Mouse (Mus musculus): Measurements from ENCODE around the gene Sumf2. TPM values are rescaled to one million over a fixed set of nuclear protein-coding genes. Genes with fewer than 3 reads are reported as not detected.
"Not testable (repeated sequence)": the region's sequence is repeated elsewhere in the genome, so short reads cannot be mapped to it uniquely, and the experiment has no call there.

Sumf2 gene
- 10 to 100 TPM; 10.0 to 12.2 TPM for total RNA-seq (2021)

DNA sequence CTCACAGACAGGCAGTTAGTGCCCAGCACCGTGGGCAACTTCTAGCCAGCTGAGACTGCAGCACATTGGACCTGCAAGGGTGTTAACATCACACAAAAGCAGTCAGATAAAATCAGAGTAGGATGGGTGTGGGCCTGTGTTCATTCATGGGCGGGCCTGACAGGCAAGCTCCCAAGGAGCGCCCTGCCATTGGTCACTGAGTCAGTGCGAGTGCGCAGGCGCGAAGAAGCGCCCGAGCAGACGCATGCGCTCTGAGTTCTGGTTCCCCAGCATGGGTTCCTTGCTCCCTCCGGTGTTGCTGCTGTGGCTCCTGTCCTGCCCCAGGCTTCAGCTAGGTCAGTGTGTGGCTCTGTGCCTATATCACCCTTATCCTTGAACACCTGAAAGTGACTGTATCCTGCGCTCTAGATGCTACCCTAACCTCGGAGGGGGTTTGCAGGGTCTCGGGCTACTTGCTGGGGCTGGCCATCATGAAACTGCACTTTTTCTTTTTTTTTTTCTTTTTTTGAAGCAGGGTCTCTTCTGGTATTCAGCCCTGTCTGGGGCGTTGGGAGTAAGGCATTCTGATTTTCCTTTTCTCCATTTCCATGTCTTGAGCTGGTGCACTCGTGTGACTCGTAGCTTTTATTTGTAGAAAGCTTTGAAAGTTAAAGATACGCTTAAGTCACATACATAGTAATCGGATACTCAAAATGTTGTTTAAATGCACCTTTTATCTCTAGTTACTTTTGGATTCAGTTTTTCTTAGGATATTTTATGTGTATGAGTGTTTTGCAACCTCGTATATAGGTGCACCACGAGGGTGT, at the start of gene Sumf2:
Gene Sumf2, plus strand, starts transcription at position 235 of the 806 bp plus-strand sequence.
- peak; percentile 94 for DNase-seq (ENCODE audit: low spot score)
- intact Hi-C loops (cut with DNase I) = no loop called here

DNA sequence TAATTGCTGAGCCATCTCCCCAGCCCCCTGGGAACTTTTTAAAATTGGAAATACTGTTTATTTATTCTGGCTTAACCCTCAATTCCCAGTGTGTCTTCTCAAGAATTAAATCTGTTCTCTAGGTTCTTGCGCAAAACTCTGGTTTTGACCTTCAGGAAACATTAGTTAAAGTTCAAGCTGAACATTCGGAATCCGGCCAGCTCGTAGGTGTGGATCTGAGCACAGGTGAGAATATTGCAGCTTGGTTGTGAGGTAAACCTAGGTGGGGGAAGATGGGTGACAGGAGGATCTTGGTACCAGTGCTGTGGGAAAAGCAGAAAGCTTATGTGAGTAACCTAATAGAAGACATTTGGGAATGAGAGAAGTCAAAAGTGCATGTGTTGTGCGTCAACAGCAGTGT, 1.9 kb upstream of the Sumf2 start:
- intact Hi-C loops (cut with DNase I) = no loop called here

DNA sequence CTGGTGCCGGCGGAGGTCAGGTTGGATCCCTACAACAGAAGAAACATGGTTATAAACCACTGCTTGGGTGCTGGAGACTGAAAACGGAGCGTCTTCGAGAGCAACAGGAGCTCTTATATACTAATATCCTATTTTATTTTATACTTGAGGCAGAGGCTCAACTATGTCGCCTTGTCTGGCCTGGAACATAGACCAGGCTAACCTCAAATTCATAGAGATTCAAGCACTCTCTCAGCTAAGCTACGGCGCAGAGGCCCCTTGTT, 703 bp downstream of the Sumf2 start:
- no peak for DNase-seq (ENCODE audit: low spot score)
- intact Hi-C loops (cut with DNase I) = no loop called here

More for the DNA sequence above, 1.9 kb upstream of the Sumf2 start:
- DNase-seq (ENCODE audit: low spot score) = no peak

DNA sequence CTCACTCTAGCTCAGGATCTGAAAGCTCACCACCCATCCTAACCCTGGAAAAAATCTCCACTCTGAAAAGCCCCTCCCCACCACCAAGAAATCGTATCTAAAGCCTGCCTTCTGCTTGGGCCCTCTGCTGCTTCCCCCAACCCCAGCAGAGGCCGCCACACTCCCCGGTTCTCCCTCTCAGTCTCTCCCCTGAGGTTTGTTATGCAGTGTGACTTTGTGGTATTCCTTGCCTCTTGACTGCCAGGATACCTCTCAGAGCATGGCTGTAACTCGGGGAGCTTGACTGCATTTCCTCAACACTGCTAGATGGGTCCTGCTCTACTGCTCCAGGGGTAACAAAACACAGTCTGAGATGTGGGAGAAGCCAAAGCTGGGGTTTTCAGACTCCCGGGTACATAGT, 8.4 kb downstream of the Sumf2 start:
- intact Hi-C loops (cut with DNase I) = no loop called here
- no peak for DNase-seq (ENCODE audit: low spot score)

DNA sequence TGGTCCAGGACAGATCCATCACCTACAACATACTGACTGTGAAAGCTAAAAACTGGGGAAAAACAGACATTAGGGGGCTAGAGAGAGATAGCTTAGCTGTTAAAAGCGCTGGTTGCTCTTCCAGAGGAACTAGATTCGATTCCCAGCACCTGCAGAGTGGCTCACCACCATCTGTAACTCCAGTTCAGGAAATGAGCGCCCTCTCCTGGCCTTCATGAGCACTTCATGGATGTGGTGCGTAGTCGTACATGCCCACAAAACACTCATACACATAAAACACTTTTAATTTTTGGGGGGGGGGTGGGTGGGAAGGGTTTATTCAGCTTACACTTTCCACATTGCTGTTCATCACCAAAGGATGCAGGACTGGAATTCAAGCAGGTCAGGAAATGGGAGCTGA, 9.6 kb downstream of the Sumf2 start:
- intact Hi-C loops (cut with DNase I) = no loop called here
- no peak for DNase-seq (ENCODE audit: low spot score)

DNA sequence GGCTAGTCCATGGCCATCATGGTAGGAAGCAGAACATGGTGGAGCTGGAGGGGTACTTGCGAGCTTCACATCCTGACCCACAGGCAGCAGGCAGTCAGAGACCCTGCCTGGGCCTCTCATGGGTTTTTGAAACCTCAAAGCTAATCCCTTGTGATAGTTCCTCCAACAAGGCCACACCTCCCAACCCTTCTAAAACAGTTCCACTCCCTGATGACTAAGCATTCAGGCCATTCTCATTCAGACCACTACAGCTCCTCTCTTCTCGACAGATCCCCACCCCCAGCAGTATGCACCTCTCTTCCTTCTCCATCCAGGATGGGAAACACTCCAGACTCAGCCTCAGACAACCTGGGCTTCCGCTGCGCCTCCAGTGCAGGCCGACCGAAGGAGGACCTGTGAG, 15.5 kb downstream of the Sumf2 start:
- intact Hi-C loops (cut with DNase I) = no loop called here
- DNase-seq (ENCODE audit: low spot score) = no peak

DNA sequence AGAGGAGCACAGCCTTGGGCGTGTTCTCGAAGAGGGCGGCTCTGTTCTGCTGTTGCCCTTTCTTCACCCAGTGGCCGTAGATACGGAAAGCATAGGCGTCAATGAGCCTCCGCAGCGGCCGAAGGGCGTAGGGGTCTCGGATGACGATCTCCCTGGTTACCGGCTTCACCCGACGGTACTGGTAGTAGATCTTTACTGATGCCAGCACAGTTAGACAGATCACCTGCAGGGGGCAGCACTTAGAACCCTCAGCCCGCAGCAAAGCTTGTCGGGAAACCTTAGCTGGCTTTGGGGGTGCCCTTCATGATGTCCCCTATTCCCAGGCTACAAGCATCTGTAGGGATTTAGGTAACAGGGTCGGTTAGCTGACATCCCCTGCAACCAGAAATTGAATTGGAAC, 17.7 kb downstream of the Sumf2 start:
- intact Hi-C loops (cut with DNase I) = no loop called here
- DNase-seq (ENCODE audit: low spot score) = no peak

DNA sequence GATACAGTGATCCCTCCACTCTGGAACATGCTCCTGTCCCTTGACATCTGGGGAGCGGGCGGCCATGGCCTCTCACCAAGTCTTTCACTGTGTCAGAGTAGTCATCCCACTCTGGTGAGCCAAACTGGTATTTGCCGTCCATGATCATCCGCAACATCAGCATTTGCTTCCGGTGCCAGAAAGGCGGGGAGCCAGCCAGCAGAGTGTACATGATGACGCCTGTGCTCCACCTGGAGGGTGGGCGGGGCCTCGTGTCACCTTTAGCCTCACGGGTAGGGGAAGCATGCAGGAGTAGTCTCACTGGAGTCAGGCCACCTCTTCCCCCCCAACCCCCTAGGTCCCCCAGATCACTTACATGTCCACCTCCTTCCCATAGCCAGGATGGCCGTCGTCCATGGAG, 19.1 kb downstream of the Sumf2 start:
- no peak for DNase-seq (ENCODE audit: low spot score)
- intact Hi-C loops (cut with DNase I) = no loop called here

DNA sequence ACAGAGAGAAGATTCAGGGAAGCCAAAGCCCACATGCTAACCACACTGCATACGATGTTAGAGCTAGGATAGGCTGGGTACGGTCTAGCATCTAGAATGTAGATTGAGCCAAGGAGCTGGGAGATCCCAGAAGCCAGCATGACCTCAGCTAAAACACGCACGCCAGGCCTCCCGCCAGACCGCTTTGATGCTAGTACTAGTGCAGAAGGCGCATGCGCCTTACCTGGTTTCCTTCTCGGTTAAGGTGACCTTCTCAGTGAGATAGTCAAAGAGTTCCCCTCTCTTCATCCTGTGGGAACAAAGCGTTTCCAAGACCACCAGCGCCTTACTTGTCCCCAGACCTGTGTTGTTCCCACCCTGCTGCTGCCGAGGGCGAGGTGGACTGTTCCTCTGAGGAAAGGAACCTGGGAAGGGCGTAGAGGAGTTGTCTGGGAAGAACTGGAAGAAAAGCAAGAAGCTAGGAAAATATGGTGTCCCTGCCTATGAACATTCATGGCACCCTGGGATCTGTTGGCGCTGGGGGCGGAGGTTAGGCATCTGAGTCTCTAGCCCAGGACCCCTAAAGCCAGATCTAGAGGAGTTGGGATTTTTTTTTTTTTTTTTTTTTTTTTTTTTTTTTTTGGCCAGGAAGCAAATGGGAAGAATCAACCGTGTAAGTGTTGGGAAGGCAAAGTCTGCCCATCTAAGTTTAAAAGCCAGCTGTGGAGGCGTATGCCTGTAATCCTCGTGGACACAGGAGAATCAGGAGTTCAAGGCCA, 22.6 kb downstream of the Sumf2 start:
- intact Hi-C loops (cut with DNase I) = no loop called here

DNA sequence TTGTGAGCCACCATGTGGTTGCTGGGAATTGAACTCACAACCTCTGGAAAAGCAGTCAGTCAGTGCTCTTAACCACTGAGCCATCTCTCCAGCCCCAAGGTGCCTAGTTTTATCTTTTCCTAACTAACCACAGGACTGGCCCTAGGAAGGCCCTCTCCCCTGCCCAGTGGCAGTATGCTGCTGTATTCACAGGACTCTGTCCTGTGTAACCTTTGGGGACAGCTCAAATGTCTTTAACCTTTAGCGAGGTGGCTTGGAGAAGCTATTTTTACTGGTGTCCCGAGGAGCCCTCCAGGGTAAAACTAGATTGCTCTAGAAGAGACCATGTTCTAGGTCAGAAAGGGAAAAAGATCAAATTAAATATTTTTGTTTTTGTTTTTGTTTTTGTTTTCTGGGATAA, 24.5 kb downstream of the Sumf2 start:
- no peak for DNase-seq (ENCODE audit: low spot score)
- intact Hi-C loops (cut with DNase I) = no loop called here

More for the DNA sequence above, 22.6 kb downstream of the Sumf2 start:
- DNase-seq (ENCODE audit: low spot score) = no peak

DNA sequence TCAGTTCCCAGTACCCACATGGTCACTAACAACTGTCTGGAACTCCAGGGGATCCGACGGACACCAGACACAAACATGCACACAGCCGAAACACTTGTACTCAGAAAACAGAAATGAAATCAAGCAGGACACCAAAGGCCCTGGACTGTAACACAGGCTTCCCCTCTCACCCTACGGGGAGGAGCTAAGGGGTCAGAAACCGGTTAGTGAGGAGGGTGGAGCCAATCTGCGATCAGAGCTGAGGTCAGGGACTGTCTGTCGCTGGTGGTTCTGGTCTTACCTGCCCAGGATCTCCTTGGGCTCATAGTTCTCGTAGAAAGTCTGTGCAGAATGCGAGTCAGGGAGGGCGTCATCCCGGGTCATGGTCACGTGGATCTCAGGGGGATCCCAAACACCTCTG, 27.2 kb downstream of the Sumf2 start:
- intact Hi-C loops (cut with DNase I) = no loop called here
- no peak for DNase-seq (ENCODE audit: low spot score)

DNA sequence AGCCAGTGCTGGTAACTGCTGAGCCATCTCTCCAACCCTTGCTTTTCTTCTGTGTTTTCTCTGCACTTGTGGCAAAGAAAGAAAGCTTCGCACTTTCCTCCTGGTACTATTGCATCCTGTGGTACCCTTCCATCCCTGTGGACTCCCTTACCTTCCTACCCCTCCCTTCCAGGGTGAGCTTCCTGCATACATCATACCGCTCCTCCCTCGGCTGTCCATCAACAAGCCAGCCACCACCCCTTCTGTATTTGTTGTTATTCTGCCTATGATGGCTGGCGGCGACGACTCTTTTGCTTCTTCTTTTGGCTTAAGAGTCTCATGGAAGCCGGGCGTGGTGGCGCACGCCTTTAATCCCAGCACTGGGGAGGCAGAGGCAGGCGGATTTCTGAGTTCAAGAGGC, 28.3 kb downstream of the Sumf2 start:
- intact Hi-C loops (cut with DNase I) = loop anchor here (5.0 kb wide), 1 partner anchor 263 kb away; no protein-coding TSS in a partner anchor
- DNase-seq (ENCODE audit: low spot score) = no peak

DNA sequence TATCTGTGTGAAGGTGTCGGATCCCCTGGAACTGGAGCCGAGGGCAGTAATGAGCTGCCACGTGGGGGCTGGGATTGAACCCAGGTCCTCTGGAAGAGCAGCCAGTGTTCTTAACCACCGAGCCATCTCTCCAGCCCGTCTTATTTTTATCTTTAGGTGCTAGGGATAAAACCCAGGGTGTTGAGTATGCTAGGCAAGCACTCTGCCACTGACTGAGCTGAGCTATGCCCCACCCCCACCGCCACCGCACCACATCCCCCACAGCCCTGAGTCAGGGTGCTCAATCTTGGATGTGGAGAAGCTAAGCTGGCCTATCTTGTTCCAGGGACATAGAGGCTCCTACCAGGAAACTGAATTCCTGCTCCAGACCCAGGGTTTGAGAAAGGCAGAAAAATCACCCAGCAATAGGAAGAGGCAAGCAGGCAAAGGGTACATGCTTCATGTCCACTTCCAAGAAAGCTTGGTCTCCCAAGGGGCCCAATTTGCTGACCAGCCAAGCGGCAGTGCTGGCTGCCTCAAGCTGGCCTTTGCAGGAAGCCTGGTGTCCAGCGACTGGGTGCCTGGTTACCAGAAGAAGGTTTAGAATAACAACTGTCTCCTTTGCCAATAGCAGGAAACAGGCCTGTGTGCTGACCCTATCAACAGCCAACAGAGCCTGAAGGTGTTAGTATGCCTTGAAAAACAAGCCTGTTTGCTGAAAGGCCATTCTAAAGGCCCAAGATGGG, 31.1 kb downstream of the Sumf2 start:
- intact Hi-C loops (cut with DNase I) = loop anchor here (5.0 kb wide), 1 partner anchor 266 kb away; no protein-coding TSS in a partner anchor
- DNase-seq (ENCODE audit: low spot score) = peak; percentile 27

DNA sequence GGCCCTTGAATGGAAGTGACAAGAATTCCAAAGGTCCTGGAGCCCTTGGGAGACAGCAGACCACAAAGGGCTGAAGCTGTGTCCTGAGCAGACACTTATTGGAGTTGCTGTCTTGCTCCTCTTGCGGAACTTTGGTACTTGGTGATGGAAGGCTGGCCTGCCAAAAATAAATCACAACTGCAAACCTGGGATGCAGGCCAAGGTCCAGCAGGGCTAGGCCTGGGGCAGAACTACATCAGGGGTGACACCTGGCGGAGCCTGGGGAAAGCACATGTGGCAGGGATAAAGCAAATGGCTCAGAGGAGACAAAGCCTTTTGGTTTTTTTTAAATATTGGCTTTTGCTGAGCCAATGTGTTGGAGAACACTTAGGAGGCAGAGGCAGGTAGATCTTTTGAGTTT, 32.2 kb downstream of the Sumf2 start:
- DNase-seq (ENCODE audit: low spot score) = peak; percentile 61
- intact Hi-C loops (cut with DNase I) = loop anchor here (5.0 kb wide), 1 partner anchor 267 kb away; no protein-coding TSS in a partner anchor

DNA sequence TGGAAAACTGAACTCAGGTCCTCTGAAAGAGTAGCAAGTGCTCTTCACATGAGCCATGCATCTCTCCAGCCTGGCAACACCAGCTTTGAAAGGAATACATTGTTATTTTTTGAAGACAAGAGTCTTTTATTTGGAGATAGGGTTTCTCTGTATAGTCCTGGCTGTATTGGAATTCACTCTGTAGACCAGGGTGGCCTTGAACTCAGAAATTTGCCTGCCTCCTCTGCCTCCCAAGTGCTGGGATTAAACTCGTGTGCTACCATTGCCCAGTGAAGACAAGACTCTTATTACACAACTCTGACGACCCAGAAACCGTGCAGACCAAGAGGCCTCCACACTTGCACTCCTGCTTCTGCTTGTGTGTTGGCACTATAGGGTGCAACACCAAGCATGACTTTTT, 33.1 kb downstream of the Sumf2 start:
- intact Hi-C loops (cut with DNase I) = loop anchor here (5.0 kb wide), 1 partner anchor 268 kb away; no protein-coding TSS in a partner anchor
- DNase-seq (ENCODE audit: low spot score) = no peak

DNA sequence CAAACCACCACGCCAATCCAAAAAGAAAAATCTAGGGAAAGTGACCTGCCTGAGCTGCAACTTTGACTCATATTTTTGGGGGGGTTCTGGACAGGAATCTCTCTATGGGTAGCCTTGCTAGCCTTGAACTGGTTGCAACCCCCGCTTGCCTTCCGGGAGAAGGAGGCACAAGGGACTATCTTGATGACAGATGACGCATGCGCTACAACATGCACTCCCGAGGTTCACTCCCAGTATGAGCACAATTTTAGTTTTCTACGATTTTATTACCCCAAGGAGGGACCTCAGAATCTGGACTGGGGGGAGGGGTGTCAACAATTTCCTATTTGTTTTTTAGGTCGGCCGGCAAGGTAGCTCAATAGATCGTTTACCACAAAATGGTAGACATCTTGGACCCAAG, 39.5 kb downstream of the Sumf2 start:
- no peak for DNase-seq (ENCODE audit: low spot score)
- intact Hi-C loops (cut with DNase I) = loop anchor here (2.0 kb wide), 1 partner anchor 215 kb away; the partner anchor contains the start of gene Zfp11

DNA sequence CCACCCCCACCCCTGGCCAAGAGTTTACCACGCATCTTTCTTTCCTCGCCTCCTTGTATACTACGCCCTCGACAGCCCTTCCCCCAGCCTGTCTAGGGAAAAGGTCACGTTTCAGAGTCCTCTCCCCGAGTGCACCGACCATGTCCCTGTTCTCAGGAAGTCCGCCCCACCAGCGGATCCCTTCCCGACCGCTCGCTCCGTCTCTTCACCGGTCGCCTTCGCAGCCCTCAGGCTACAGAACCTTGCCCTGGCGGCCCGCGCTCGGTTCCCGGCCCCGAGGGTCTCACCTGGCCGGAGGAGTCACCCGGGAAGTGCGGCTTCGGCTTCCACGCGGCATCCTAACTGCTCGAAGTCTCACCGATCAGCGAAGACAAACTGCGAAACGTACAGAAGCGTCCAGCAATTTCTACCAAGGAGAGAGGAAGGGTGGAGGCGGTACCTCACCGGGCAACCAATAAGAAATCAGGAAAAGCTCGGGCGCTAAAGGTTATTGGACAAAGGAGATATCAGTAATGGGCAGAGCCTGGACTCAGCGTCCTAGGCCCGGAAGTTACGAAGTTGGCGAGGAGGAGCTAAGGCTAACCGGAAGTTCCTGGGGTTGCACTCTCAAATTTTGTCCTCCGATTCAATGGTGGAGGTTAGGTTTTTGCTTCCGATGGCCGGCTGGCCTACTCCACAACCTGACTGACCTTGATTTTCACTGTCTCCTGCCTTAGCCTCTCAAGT, 40.3 kb downstream of the Sumf2 start, which contains the start of gene Chchd2:
Gene Chchd2, minus strand, starts transcription at position 560 of the 726 bp plus-strand sequence.
- DNase-seq (ENCODE audit: low spot score) = peak; percentile 94
- intact Hi-C loops (cut with DNase I) = loop anchor here (2.0 kb wide), 1 partner anchor 216 kb away; the partner anchor contains the start of gene Zfp11

DNA sequence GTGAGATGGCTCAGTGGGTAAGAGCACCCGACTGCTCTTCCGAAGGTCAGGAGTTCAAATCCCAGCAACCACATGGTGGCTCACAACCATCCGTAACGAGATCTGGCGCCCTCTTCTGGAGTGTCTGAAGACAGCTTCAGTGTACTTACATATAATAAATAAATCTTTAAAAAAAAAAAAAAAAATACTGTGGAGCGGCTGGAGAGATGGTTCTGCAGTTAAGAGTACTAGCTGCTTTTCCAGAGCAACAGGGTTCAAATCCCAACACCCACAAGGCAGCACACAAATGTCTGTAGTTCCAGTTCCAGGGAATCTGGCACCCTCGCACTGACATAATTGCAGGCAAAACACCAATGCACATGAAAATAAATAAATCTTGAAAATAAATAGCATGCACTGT, 43.6 kb downstream of the Sumf2 start:
- DNase-seq (ENCODE audit: low spot score); intact Hi-C loops (cut with DNase I): not testable (repeated sequence)

DNA sequence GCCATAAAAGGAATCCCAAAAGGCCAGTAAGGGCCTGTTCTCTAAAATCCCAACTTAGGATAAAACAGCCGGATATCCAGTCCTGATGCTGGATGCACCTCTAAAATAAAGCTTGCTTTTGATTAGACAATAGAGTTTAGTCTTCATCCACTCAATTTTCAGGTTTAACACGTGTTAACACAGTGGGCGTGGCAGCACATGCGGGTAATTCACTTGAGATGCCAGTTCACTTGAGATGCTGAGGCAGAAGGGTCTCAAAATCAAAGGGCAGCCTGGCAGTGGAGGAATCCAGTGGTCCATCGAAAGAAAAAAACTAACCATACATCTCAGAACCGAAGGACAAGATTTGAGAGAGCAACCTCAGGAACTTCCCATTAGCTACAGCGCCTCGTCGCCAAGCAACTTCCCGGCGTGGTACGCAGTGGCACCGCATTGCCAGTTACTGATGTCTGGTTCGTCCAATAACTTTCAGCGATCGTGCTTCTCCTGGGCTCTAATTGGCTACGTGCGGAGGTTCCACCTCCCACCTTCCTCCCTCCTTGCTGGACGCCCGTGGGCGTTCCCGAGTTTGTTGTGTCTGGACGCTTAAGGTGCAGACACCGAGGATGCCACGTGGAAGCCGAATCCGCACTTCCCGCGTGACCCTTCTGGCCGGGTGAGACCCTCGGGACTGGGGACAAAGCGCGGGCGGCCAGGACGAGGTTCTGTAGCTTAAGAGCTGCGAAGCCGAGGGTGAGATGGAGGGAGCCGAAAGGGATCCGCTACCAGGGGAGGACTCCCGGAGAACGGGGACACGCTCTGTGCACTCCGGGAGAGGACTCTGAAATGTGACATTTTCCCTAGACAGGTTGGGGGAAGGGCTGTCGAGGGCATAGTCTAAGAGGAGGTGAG, 48.7 kb downstream of the Sumf2 start, which contains the start of gene Zbed5:
Gene Zbed5, plus strand, starts transcription at position 526 of the 891 bp plus-strand sequence.
- intact Hi-C loops (cut with DNase I) = no loop called here
- DNase-seq (ENCODE audit: low spot score) = peak; percentile 82

All from heart, postnatal 25 days (tissue).